Mouse (Mus musculus) liver, postnatal 0 days (tissue): ENCODE data around the gene Defb23. TPM values are rescaled to one million over a fixed set of nuclear protein-coding genes. Genes with fewer than 3 reads are reported as not detected.
A peak's percentile ranks its signal among the peaks of the same experiment; 100 is the strongest.

Experiments
- ATAC-seq: fragments of 200-750 bp; cut with Nextera tagmentation; 2 replicates; pipeline ENCODE4 v1.8.0; 2017; ENCODE audit warnings: mild to moderate bottlenecking, moderate library complexity
- DNase-seq: peaks from one replicate; pipeline ENCODE4 v3.0.0-alpha.2; 2016
- H3K27ac ChIP-seq: fragments of 300-500 bp; sonication (generic); 2 replicates; pipeline ENCODE4 v1.5.1; 2014; ENCODE audit warnings: antibody characterized with exemption, moderate library complexity, mild to moderate bottlenecking, low read depth
- H3K27me3 ChIP-seq: fragments of 300-500 bp; sonication (generic); 2 replicates; pipeline ENCODE4 v1.6.1; 2014; ENCODE audit warnings: low read length, control low read depth, mixed read lengths; ENCODE audit not compliant: insufficient read depth
- H3K36me3 ChIP-seq: fragments of 300-500 bp; sonication (generic); replicated peaks from 2 replicates; pipeline ENCODE4 v1.6.1; 2014; ENCODE audit warnings: mild to moderate bottlenecking, control low read depth, low read length, moderate library complexity, mixed read lengths; ENCODE audit not compliant: insufficient read depth
- H3K4me1 ChIP-seq: fragments of 300-500 bp; sonication (generic); 2 replicates; pipeline ENCODE4 v1.6.1; 2014; ENCODE audit warnings: antibody characterized with exemption, mild to moderate bottlenecking, control low read depth; ENCODE audit not compliant: insufficient read depth
- H3K4me2 ChIP-seq: fragments of 300-500 bp; sonication (generic); 2 replicates; pipeline ENCODE4 v1.6.1; 2014; ENCODE audit warnings: low read depth, mild to moderate bottlenecking, low read length, moderate library complexity, mixed read lengths
- H3K4me3 ChIP-seq: fragments of 300-500 bp; sonication (generic); 2 replicates; pipeline ENCODE4 v1.5.1; 2014; ENCODE audit warnings: low read depth, low read length
- H3K9ac ChIP-seq: fragments of 300-500 bp; sonication (generic); replicated peaks from 2 replicates; pipeline ENCODE4 v1.6.1; 2014; ENCODE audit warnings: mild to moderate bottlenecking, moderate library complexity
- H3K9me3 ChIP-seq: fragments of 300-500 bp; sonication (generic); 2 replicates; pipeline ENCODE4 v1.6.1; 2016; ENCODE audit warnings: mild to moderate bottlenecking, control low read depth, low read length, mixed read lengths
- CTCF ChIP-seq: sonication (generic); IDR thresholded peaks from 2 replicates; pipeline ENCODE4 v1.5.1; 2016; ENCODE audit warnings: antibody characterized with exemption, low read depth
- EP300 ChIP-seq: IDR thresholded peaks from 2 replicates; pipeline ENCODE4 v1.6.1; 2016; ENCODE audit warnings: antibody characterized with exemption, low read depth, mild to moderate bottlenecking
- WGBS: fragments of 180-500 bp; shearing (Covaris S2); extraction: QIAGEN DNeasy Blood & Tissue Kit; methylation state at CpG from one replicate; pipeline ENCODE4 v1.1.7; 2014; ENCODE audit not compliant: insufficient replicate concordance; 5-methylcytosine and 5-hydroxymethylcytosine counted together
- polyA plus RNA-seq: library from polyadenylated mRNA; unstranded; fragments of >200 nt; fragmentation: Nextera tagmentation; extraction: Ambion mirVana; gene quantifications from 2 replicates; pipeline ENCODE4 v1.2.1, GENCODE M21; 2015

Defb23 gene
- polyA plus RNA-seq, 1 experiment from 2014 or later, result not detected

GRCm38 (mm10) chr2:152427493-152427892 lies 36.9 kb downstream of the Defb23 start:
- ATAC-seq, result no peak
- DNase-seq, result no peak
- WGBS, result 38% methylated on average over 12 of the region's 12 CpGs

GRCm38 (mm10) chr2:152415786-152416185 lies 48.6 kb downstream of the Defb23 start:
- no peak overlapping the region for H3K4me3 ChIP-seq
- H3K9me3 ChIP-seq, result 0 out of 2 replicates have a peak, but pooled peaks cover 3% of the 10 kb centered on the region
- ATAC-seq (no peak), DNase-seq (no peak)
- no peaks in the 10 kb centered on the region for H3K27me3 ChIP-seq
- no peak for TF ChIP-seq CTCF
- no peak for TF ChIP-seq EP300
- H3K4me1 ChIP-seq, result peaks cover 33% of the 10 kb centered on the region
- H3K36me3 ChIP-seq, result no peaks in the 10 kb centered on the region
- 95% methylated on average over 3 of the region's 3 CpGs for WGBS
- H3K9ac ChIP-seq, result no peak overlapping the region
- peak overlapping the region; percentile 89; the same call in 1 of the 2 replicates for H3K4me2 ChIP-seq
- H3K27ac ChIP-seq, result no peak overlapping the region

More at GRCm38 (mm10) chr2:152427493-152427892, 36.9 kb downstream of the Defb23 start:
- Histone ChIP-seq H3K4me3 (no peak overlapping the region), H3K4me1 (no peaks in the 10 kb centered on the region), H3K9me3 (0 out of 2 replicates have a peak, but pooled peaks cover 5% of the 10 kb centered on the region), H3K27me3 (no peaks in the 10 kb centered on the region), H3K9ac (no peak overlapping the region), H3K4me2 (no peak overlapping the region), H3K36me3 (no peaks in the 10 kb centered on the region), H3K27ac (no peak overlapping the region)
- no peak for TF ChIP-seq CTCF
- TF ChIP-seq EP300, result no peak

- Histone ChIP-seq H3K27ac (peak within 1 kb of the TSS; percentile 89), H3K27me3 (no peaks in the 10 kb centered on the region), H3K9me3 (0 out of 2 replicates have a peak, but pooled peaks cover 3% of the 10 kb centered on the region), H3K4me1 (peaks cover 34% of the 10 kb centered on the region), H3K4me3 (peak within 1 kb of the TSS; percentile 89), H3K9ac (peak within 1 kb of the TSS; percentile 94), H3K36me3 (no peaks in the 10 kb centered on the region), H3K4me2 (peak within 1 kb of the TSS; percentile 89)
- TF ChIP-seq EP300, result no peak
- TF ChIP-seq CTCF, result no peak
- DNase-seq (no peak), ATAC-seq (no peak)
- WGBS, result 37% methylated on average over 4 of the region's 4 CpGs
Measured at GRCm38 (mm10) chr2:152415287-152415686, 49.1 kb downstream of the Defb23 start, which contains the start of gene 6820408C15Rik. Gene 6820408C15Rik, plus strand, starts transcription at chr2:152415587.

GRCm38 (mm10) chr2:152414591-152415165 lies 49.7 kb downstream of the Defb23 start, which contains the start of gene Zcchc3:
Gene Zcchc3, minus strand, starts transcription at chr2:152415027.
- peak within 1 kb of the TSS; percentile 89 for H3K4me2 ChIP-seq
- ATAC-seq, result peak; percentile 86
- under 1% methylated on average over 43 of the region's 65 CpGs for WGBS
- H3K9me3 ChIP-seq, result 0 out of 2 replicates have a peak, but pooled peaks cover 3% of the 10 kb centered on the region
- peak within 1 kb of the TSS; percentile 89 for H3K27ac ChIP-seq
- TF ChIP-seq EP300 (no peak), CTCF (0 out of 2 replicates have a peak, but pooled peaks have one; percentile 8)
- no peaks in the 10 kb centered on the region for H3K27me3 ChIP-seq
- peaks cover 34% of the 10 kb centered on the region for H3K4me1 ChIP-seq
- DNase-seq, result peak; percentile 85
- no peaks in the 10 kb centered on the region for H3K36me3 ChIP-seq
- peak within 1 kb of the TSS; percentile 89 for H3K4me3 ChIP-seq
- H3K9ac ChIP-seq, result peak within 1 kb of the TSS; percentile 94

GRCm38 (mm10) chr2:152413765-152414584 lies 50.4 kb downstream of the Defb23 start:
- peak; percentile 60 for DNase-seq
- H3K36me3 ChIP-seq, result no peaks in the 10 kb centered on the region
- 1% methylated on average over 82 of the region's 86 CpGs for WGBS

GRCm38 (mm10) chr2:152413158-152413764 lies 51.2 kb downstream of the Defb23 start:
- Histone ChIP-seq H3K27me3 (no peaks in the 10 kb centered on the region), H3K36me3 (no peaks in the 10 kb centered on the region), H3K4me1 (peaks cover 34% of the 10 kb centered on the region), H3K4me3 (peak overlapping the region; percentile 89), H3K9me3 (0 out of 2 replicates have a peak, but pooled peaks cover 3% of the 10 kb centered on the region), H3K9ac (peak overlapping the region; percentile 94), H3K4me2 (peak overlapping the region; percentile 89), H3K27ac (peak overlapping the region; percentile 89)
- ATAC-seq, result peak; percentile 24
- TF ChIP-seq EP300, result no peak
- no peak for TF ChIP-seq CTCF
- DNase-seq, result no peak
- 11% methylated on average over 21 of the region's 21 CpGs for WGBS

More at GRCm38 (mm10) chr2:152413765-152414584, 50.4 kb downstream of the Defb23 start:
- H3K27ac ChIP-seq, result peak overlapping the region; percentile 89
- H3K27me3 ChIP-seq, result no peaks in the 10 kb centered on the region
- TF ChIP-seq CTCF, result no peak
- no peak for TF ChIP-seq EP300
- peak overlapping the region; percentile 94 for H3K9ac ChIP-seq
- H3K9me3 ChIP-seq, result 0 out of 2 replicates have a peak, but pooled peaks cover 3% of the 10 kb centered on the region
- H3K4me1 ChIP-seq, result peaks cover 34% of the 10 kb centered on the region
- peak overlapping the region; percentile 89 for H3K4me2 ChIP-seq
- peak; percentile 40 for ATAC-seq
- peak overlapping the region; percentile 89 for H3K4me3 ChIP-seq
